Mouse (Mus musculus) ES-Bruce4 (cell line): ENCODE data around the gene Wdr38.

Experiments used
- CTCF ChIP-seq: IDR thresholded peaks from one replicate; pipeline ENCODE4 v1.8.1; 2011; ENCODE audit warnings: low read depth, low read length
- POLR2A ChIP-seq: IDR thresholded peaks from one replicate; pipeline ENCODE4 v1.8.1; 2011; ENCODE audit warnings: low read length; ENCODE audit not compliant: insufficient read depth

DNA sequence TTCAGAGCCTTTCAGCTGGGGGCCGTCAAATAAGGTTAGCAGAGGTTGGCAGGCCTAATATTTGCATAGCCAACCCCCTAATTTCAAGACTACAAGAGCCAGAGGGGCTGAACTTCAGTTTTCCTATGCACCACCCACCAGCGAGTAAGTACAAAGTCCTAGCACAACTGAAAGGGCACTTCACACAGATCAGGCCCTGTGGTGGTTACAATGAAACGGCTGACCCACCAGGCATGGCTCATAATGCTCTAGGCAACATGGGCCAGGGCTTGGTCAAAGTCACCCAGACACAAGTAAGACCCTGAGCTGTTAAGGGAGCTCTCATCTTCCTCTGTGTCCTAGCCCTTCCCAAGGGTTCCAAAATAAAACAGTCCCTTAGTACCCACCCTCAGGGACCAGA lies 4.6 kb downstream of the Wdr38 start:
- TF ChIP-seq CTCF (no peak), POLR2A (no peak)
